Mouse (Mus musculus): ENCODE data around the gene Pcbp3.

The Pcbp3 gene

GRCm38 (mm10) chr10:76924441-76924840 lies 37.2 kb downstream of the Pcbp3 start:
- DNase-seq (ENCODE audit: low spot score): no peak

- no peak for DNase-seq (ENCODE audit: low spot score)
Measured at GRCm38 (mm10) chr10:76918086-76918485, 43.6 kb downstream of the Pcbp3 start.

- DNase-seq (ENCODE audit: low spot score): no peak
Measured at GRCm38 (mm10) chr10:76906434-76906833, 55.3 kb downstream of the Pcbp3 start.

GRCm38 (mm10) chr10:76905935-76906341 lies 55.7 kb downstream of the Pcbp3 start:
- no peak for DNase-seq (ENCODE audit: low spot score)

GRCm38 (mm10) chr10:76903694-76904093 lies 58.0 kb downstream of the Pcbp3 start:
- DNase-seq (ENCODE audit: low spot score): no peak

GRCm38 (mm10) chr10:76903099-76903498 lies 58.6 kb downstream of the Pcbp3 start:
- no peak for DNase-seq (ENCODE audit: low spot score)

- no peak for DNase-seq (ENCODE audit: low spot score)
Measured at GRCm38 (mm10) chr10:76902588-76902987, 59.1 kb downstream of the Pcbp3 start.

- DNase-seq (ENCODE audit: low spot score): no peak
Measured at GRCm38 (mm10) chr10:76898428-76898827, 63.3 kb downstream of the Pcbp3 start.

GRCm38 (mm10) chr10:76891456-76891855 lies 70.2 kb downstream of the Pcbp3 start:
- no peak for DNase-seq (ENCODE audit: low spot score)

- DNase-seq (ENCODE audit: low spot score): no peak
Measured at GRCm38 (mm10) chr10:76883442-76884244, 78.0 kb downstream of the Pcbp3 start.

GRCm38 (mm10) chr10:76882644-76883441 lies 78.8 kb downstream of the Pcbp3 start:
- no peak for DNase-seq (ENCODE audit: low spot score)

- DNase-seq (ENCODE audit: low spot score): no peak
Measured at GRCm38 (mm10) chr10:76881900-76882299, 79.8 kb downstream of the Pcbp3 start.

GRCm38 (mm10) chr10:76875310-76875709 lies 86.4 kb downstream of the Pcbp3 start:
- DNase-seq (ENCODE audit: low spot score): no peak

- no peak for DNase-seq (ENCODE audit: low spot score)
Measured at GRCm38 (mm10) chr10:76874879-76875278, 86.8 kb downstream of the Pcbp3 start.

- no peak for DNase-seq (ENCODE audit: low spot score)
Measured at GRCm38 (mm10) chr10:76874398-76874797, 87.3 kb downstream of the Pcbp3 start.

- no peak for DNase-seq (ENCODE audit: low spot score)
Measured at GRCm38 (mm10) chr10:76873948-76874347, 87.7 kb downstream of the Pcbp3 start.

GRCm38 (mm10) chr10:76872736-76873135 lies 89.0 kb downstream of the Pcbp3 start:
- DNase-seq (ENCODE audit: low spot score): no peak

GRCm38 (mm10) chr10:76865936-76866335 lies 95.8 kb downstream of the Pcbp3 start:
- no peak for DNase-seq (ENCODE audit: low spot score)

GRCm38 (mm10) chr10:76860998-76861397 lies 100.7 kb downstream of the Pcbp3 start:
- DNase-seq (ENCODE audit: low spot score): no peak

GRCm38 (mm10) chr10:76859355-76860127 lies 102.1 kb downstream of the Pcbp3 start:
- no peak for DNase-seq (ENCODE audit: low spot score)

GRCm38 (mm10) chr10:76857879-76858278 lies 103.8 kb downstream of the Pcbp3 start:
- DNase-seq (ENCODE audit: low spot score): no peak

GRCm38 (mm10) chr10:76846480-76846879 lies 115.2 kb downstream of the Pcbp3 start:
- no peak for DNase-seq (ENCODE audit: low spot score)
